Mouse (Mus musculus) spleen, postnatal 10 days (tissue): ENCODE measurements around the gene Olfr1123.
"Not testable (repeated sequence)": the region's sequence is repeated elsewhere in the genome, so short reads cannot be mapped to it uniquely, and the experiment has no call there.

ENCODE experiments used
- DNase-seq, 2 experiments: peaks; one replicate each; pipeline ENCODE4 v3.0.0; 2021 to 2022; ENCODE audit warnings: low spot score in 2 of 2

Gene Olfr1123

GRCm38 (mm10) chr2:87416335-87416734 lies at the start of gene Olfr1123:
TSS of gene Olfr1123 (plus strand) at chr2:87416635.
- DNase-seq, result no peak

DNA sequence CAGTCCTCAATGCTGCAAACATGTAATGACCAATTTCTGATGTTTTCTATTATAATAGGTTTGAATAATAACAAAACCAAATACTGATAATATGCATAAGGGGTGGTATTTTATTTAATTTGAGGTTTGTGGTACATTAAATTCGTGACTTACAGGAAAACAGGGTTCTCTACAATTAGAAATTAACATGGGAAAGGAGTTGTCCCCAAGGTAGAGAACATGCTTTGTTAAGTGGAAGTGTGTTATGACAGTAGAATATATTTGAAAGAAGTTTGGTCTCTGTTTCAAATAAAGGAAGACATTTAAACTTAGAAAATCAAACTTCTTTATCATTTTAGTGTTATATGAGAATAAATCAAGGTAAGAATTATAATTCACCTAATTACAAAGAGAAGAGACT lies 46.8 kb upstream of the Olfr1123 start, which contains the start of gene Olfr1121:
Gene Olfr1121, plus strand, starts transcription at position 301 of the 400 bp plus-strand sequence.
- no peak for DNase-seq

- DNase-seq, result no peak
Measured at GRCm38 (mm10) chr2:87371726-87372125, 44.7 kb upstream of the Olfr1123 start.

- no peak for DNase-seq
Measured at GRCm38 (mm10) chr2:87383935-87384334, 32.5 kb upstream of the Olfr1123 start.

DNA sequence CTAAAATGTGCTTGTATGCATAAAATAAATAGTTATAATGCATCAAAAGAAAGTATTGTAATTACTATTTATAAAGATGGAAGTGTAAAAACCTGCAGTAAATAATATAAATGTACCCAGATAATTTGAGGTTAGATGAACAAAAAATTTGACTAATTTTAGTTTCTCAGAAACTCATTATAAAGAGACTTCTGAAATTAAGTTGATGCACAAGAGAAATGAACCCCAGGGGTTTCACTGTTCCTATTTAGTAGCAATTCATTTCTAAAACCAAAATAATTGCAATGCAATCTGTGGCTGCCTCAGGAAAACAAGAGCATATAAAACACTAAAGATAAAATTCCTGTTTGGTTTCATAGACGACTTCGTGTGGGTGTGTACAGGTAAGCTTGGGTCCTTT lies 30.9 kb upstream of the Olfr1123 start, which contains the start of gene Olfr1122:
Gene Olfr1122, plus strand, starts transcription at position 301 of the 400 bp plus-strand sequence.
- DNase-seq, result no peak

DNA sequence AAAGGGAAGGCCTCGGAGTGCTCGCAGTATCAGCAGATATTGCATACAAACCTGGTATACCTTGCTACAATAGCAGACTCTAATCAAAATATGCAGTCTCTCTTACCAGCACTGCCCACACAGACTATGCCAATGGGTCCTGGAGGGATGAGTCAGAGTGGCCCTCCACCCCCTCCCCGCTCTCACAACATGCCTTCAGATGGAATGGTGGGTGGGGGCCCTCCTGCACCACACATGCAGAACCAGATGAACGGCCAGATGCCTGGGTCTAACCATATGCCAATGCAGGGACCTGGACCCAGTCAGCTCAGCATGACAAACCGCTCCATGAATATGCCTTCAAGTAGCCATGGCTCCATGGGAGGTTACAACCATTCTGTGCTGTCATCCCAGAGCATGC lies 22.8 kb upstream of the Olfr1123 start:
- not testable (repeated sequence) for DNase-seq

- DNase-seq, result not testable (repeated sequence)
Measured at GRCm38 (mm10) chr2:87394686-87395085, 21.7 kb upstream of the Olfr1123 start.

DNA sequence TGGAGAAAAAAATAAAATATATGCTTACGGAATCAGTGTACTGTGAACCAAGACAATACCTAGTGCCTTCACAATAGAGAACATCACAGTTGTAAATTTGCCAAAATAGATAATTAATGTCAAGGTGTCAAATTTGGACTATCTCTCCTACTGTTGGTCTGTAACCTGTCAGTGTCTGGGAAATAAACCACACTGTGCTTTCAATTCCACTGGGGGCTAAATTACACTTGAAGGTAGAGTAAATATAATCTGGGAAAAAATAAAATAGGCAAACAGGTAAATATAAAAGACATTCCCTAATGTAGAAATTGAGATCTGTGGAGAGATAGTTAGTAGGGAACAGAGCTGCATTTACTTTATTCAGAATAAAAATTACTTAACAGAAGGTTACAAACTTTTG lies 13.5 kb downstream of the Olfr1123 start, which contains the start of gene Olfr1124:
Gene Olfr1124, plus strand, starts transcription at position 301 of the 400 bp plus-strand sequence.
- no peak for DNase-seq

DNA sequence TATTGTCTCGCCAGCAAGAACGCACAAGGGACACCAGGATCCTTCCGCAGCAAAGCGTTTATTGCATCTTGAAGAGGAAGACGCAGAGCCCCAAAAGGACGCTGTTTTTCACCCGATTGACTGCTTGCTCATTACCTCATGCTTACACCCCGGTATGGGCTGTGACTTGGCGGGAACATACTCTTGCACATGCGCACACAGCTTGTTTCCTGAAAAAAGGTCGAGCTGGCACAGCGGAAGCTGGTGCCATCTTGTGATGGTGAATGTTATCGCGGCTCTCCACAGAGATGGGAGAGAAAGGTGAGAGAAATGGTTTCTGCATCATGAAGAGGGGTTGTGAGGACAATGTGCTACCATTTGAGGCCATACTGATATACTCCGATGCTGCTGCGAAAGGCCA lies 21.3 kb downstream of the Olfr1123 start:
- DNase-seq, result no peak

DNA sequence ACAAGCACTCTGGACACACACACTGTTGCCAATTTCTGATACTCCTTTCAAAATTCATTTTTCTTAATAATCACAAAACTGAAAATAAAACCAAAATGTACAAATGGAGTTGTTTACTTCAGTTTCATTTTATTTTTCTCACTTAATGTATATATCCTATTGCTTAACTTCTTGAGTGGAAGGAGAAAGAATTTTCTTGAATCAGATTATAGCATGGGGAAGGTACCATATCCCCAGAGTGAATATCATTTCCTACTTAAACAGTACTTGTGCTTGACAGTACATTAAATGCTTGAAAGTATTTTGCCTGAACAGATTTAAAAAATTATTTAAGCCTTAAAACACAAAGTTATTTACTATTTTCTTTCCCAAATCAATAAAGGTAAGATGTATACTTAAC lies 37.2 kb downstream of the Olfr1123 start, which contains the start of gene Olfr1126:
Gene Olfr1126, plus strand, starts transcription at position 301 of the 400 bp plus-strand sequence.
- DNase-seq, result no peak

DNA sequence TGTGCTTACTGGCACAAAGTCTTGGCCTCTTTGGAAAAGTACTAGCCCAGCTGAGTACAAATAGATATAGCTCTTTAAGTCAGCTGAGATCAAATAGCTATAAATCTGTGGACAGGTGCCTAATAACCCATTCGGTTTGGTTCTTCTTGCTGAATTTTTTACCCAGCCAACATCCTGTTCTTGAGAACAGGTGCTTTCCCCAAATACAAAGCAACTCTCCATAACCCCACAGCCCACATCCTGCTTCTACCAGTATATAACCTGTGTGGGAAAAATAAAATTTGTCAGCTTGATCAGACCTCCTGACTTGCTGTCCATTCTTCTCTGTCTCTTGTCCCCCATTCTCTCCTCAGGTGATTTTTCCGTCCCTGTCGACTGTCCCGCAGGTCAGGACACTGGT lies 45.3 kb downstream of the Olfr1123 start:
- no peak for DNase-seq
